Mouse (Mus musculus) midbrain, postnatal 0 days (tissue): ENCODE results near the gene Atxn7. TPM values are rescaled to one million over a fixed set of nuclear protein-coding genes. Genes with fewer than 3 reads are reported as not detected.

ENCODE experiments used
- ATAC-seq: fragments of 200-750 bp; cut with Nextera tagmentation; 2 replicates; pipeline ENCODE4 v1.8.0; 2017; ENCODE audit warnings: moderate number of reproducible peaks, mild to moderate bottlenecking, moderate TSS enrichment, moderate library complexity; ENCODE audit not compliant: low FRiP score
- DNase-seq: peaks from one replicate; pipeline ENCODE4 v3.0.0-alpha.2; 2015; ENCODE audit warnings: low spot score
- H3K27ac ChIP-seq: fragments of 300-500 bp; sonication (generic); 2 replicates; pipeline ENCODE4 v1.5.1; 2014; ENCODE audit warnings: low read depth, mild to moderate bottlenecking, low read length, mixed read lengths
- H3K27me3 ChIP-seq: fragments of 300-500 bp; sonication (generic); 2 replicates; pipeline ENCODE4 v1.6.1; 2014; ENCODE audit warnings: low read length, control low read depth, mixed read lengths; ENCODE audit not compliant: insufficient read depth
- H3K36me3 ChIP-seq: fragments of 300-500 bp; sonication (generic); 2 replicates; pipeline ENCODE4 v1.6.1; 2014; ENCODE audit warnings: low read length, control low read depth, mixed read lengths; ENCODE audit not compliant: insufficient read depth
- H3K4me1 ChIP-seq: fragments of 300-500 bp; sonication (generic); 2 replicates; pipeline ENCODE4 v1.6.1; 2014; ENCODE audit warnings: mild to moderate bottlenecking, control low read depth, antibody characterized with exemption, low read length, mixed read lengths; ENCODE audit not compliant: insufficient read depth
- H3K4me2 ChIP-seq: fragments of 300-500 bp; sonication (generic); 2 replicates; pipeline ENCODE4 v1.6.1; 2014; ENCODE audit warnings: low read depth, mild to moderate bottlenecking, low read length, mixed read lengths; ENCODE audit not compliant: poor library complexity, severe bottlenecking
- H3K4me3 ChIP-seq: fragments of 300-500 bp; sonication (generic); 2 replicates; pipeline ENCODE4 v1.5.1; 2014; ENCODE audit warnings: low read depth, mild to moderate bottlenecking, low read length, moderate library complexity
- H3K9ac ChIP-seq: fragments of 300-500 bp; sonication (generic); replicated peaks from 2 replicates; pipeline ENCODE4 v1.6.1; 2014; ENCODE audit warnings: mild to moderate bottlenecking, low read length, moderate library complexity, mixed read lengths; ENCODE audit not compliant: poor library complexity, severe bottlenecking
- H3K9me3 ChIP-seq: fragments of 300-500 bp; sonication (generic); 2 replicates; pipeline ENCODE4 v1.6.1; 2016; ENCODE audit warnings: low read length, control low read depth
- CTCF ChIP-seq: IDR thresholded peaks from 2 replicates; pipeline ENCODE4 v1.5.1; 2016; ENCODE audit warnings: antibody characterized with exemption, mild to moderate bottlenecking
- WGBS: fragments of 180-500 bp; shearing (Covaris S2); extraction: QIAGEN DNeasy Blood & Tissue Kit; methylation state at CpG from one replicate; pipeline ENCODE4 v1.1.7; 2014; 5-methylcytosine and 5-hydroxymethylcytosine counted together
- polyA plus RNA-seq: library from polyadenylated mRNA; unstranded; fragments of >200 nt; fragmentation: Nextera tagmentation; extraction: Ambion mirVana; gene quantifications from 2 replicates; pipeline ENCODE4 v1.2.1, GENCODE M21; 2015
- total RNA-seq: library from RNA; depleted of rRNA; stranded (reverse); fragments of >200 nt; gene quantifications from 2 replicates; pipeline ENCODE4 v1.2.3, GENCODE M21; 2014

Atxn7 gene
- total and polyA plus RNA-seq, 2 experiments from 2014 or later: 2.5 to 12.7 TPM

DNA sequence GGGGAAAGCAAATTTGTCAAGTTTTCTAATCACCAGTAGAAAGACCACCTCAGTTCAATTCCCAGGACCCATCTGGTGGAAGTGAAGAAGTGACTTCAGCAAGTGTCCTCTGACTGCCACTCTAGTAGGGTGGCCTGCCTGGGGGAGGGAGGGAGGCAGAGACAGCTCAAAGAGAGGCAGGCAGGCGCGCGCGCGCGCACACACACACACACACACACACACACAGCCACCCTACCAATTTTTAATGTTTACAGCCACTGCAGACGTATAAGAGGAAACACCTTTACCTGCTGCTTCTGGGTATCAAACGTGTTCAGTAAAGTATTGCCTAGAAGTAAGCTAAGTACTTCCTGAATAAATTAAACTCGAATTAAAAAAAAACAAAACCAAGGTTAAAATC is 1.2 kb upstream of the Atxn7 start:
- Histone ChIP-seq H3K9ac (peak overlapping the region; percentile 98), H3K36me3 (no peaks in the 10 kb centered on the region), H3K4me1 (0 out of 2 replicates have a peak, but pooled peaks cover 5% of the 10 kb centered on the region), H3K4me2 (peak overlapping the region; percentile 75), H3K9me3 (no peaks in the 10 kb centered on the region), H3K4me3 (peak overlapping the region; percentile 91), H3K27me3 (no peaks in the 10 kb centered on the region), H3K27ac (peak overlapping the region; percentile 85; the same call in 1 of the 2 replicates)
- ATAC-seq (peak; percentile 47; the same call in 1 of the 2 replicates), DNase-seq (peak; percentile 52)
- 0% methylated on average over 9 of the region's 9 CpGs for WGBS
- TF ChIP-seq CTCF: no peak

DNA sequence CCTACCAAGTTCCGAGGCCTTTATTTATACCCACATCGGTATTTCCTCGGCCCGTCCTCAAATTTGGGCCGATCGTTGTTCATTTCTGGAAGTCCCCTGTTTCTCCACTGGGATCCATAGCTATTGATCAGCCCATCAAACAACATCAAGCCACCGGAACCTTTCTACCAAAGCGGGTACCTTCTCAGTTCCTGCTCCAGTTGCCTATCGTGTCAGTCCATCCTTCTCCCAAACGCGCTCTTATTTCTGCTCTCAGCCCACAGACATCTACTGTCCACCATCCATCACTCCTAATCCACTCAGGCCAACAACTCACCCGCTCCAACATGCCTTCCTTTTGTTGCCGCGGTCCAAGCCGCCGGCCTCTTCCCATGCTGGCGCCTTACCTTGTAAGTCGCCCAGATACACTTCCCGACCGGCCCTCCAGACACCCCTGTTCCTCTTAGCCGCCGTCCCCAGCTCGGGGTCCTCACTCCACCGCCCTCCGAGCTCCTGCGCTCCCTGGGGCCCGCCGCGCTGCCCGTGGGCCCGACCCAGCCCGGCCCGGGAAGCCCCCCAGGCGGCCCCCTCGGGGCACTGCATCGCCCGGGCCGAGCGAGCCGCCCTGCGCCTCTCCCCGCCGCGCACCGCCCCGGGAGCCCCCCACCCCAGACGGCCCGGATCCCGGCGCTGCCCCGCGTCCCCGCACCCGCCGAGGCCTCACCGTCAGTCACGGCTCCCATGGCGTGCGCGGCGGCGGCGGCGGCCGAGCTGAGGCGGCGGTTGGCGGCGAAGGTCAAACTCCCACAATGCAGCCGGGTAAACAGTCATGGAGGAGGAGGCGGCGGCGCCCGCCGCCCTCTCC is 536 bp upstream of the Atxn7 start:
- Histone ChIP-seq H3K27ac (peak overlapping the region; percentile 85), H3K4me1 (0 out of 2 replicates have a peak, but pooled peaks cover 5% of the 10 kb centered on the region), H3K9me3 (no peaks in the 10 kb centered on the region), H3K27me3 (no peaks in the 10 kb centered on the region), H3K36me3 (no peaks in the 10 kb centered on the region), H3K4me2 (peak overlapping the region; percentile 75), H3K4me3 (peak overlapping the region; percentile 91), H3K9ac (peak overlapping the region; percentile 98)
- DNase-seq: peak; percentile 74
- TF ChIP-seq CTCF: no peak
- under 1% methylated on average over 64 of the region's 75 CpGs for WGBS
- peak; percentile 90 for ATAC-seq

DNA sequence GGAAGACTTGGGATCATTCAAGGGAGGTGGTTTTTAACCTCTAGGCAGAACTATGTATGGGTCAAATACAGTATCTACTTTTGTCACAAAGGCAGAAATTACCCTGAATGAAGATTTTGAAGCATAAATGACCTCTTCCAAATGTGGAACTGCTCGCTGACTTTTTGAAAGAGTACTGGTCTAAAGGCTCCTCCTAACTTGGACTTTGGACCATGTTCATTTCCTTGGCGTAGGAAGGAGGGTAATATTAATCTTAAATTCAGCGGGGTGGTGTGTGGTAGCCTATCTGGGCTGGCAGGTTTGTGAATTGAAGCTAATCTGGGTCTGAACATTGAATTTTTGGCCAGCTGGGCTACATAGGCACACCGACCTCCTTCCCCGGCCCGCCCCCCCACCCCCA is 1.2 kb downstream of the Atxn7 start:
- no peaks in the 10 kb centered on the region for H3K27me3 ChIP-seq
- H3K27ac ChIP-seq: no peak overlapping the region
- ATAC-seq (no peak), DNase-seq (no peak)
- H3K4me3 ChIP-seq: no peak overlapping the region
- H3K36me3 ChIP-seq: no peaks in the 10 kb centered on the region
- 93% methylated on average over 6 of the region's 6 CpGs for WGBS
- no peaks in the 10 kb centered on the region for H3K9me3 ChIP-seq
- 0 out of 2 replicates have a peak, but pooled peaks cover 5% of the 10 kb centered on the region for H3K4me1 ChIP-seq
- H3K4me2 ChIP-seq: no peak overlapping the region
- no peak for TF ChIP-seq CTCF
- no peak overlapping the region for H3K9ac ChIP-seq

- H3K4me2 ChIP-seq: no peak overlapping the region
- WGBS: 82% methylated on average over 1 of the region's 1 CpGs
- H3K9me3 ChIP-seq: no peaks in the 10 kb centered on the region
- DNase-seq: no peak
- no peak for ATAC-seq
- H3K36me3 ChIP-seq: no peaks in the 10 kb centered on the region
- H3K9ac ChIP-seq: no peak overlapping the region
- H3K27ac ChIP-seq: no peak overlapping the region
- 0 out of 2 replicates have a peak, but pooled peaks cover 5% of the 10 kb centered on the region for H3K4me1 ChIP-seq
- no peak overlapping the region for H3K4me3 ChIP-seq
- no peaks in the 10 kb centered on the region for H3K27me3 ChIP-seq
- TF ChIP-seq CTCF: no peak
Measured at GRCm38 (mm10) chr14:13963527-13963926, 2.3 kb downstream of the Atxn7 start.

- Histone ChIP-seq H3K4me1 (no peaks in the 10 kb centered on the region), H3K4me3 (no peak overlapping the region), H3K27ac (no peak overlapping the region), H3K27me3 (no peaks in the 10 kb centered on the region), H3K36me3 (no peaks in the 10 kb centered on the region), H3K9me3 (no peaks in the 10 kb centered on the region), H3K4me2 (no peak overlapping the region), H3K9ac (no peak overlapping the region)
- ATAC-seq (no peak), DNase-seq (no peak)
- WGBS: 30% methylated on average over 1 of the region's 1 CpGs
- peak; percentile 22; the same call in 1 of the 2 replicates for TF ChIP-seq CTCF
Measured at GRCm38 (mm10) chr14:13967607-13968006, 6.4 kb downstream of the Atxn7 start.

DNA sequence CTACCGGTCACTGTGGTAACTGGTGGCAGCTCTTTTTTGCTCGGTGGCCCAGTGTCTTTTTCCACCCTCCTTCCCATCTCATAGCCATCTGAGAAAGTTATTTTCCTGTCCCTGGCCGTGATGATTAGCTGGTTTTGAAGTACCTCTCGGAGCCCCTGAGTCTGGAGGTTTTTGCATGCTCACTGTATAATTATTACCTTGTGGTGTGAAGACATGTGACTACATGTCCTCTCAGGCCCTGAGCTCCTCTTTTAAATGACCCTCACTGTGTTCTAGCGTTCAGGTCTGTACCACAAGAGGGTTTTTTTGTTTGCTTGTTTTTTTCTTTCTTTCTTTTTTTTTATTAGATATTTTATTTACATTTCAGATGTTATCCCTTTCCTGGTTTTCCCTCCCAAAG is 7.2 kb downstream of the Atxn7 start:
- no peak overlapping the region for H3K4me3 ChIP-seq
- WGBS: 94% methylated on average over 5 of the region's 5 CpGs
- no peak overlapping the region for H3K9ac ChIP-seq
- no peaks in the 10 kb centered on the region for H3K36me3 ChIP-seq
- H3K4me1 ChIP-seq: no peaks in the 10 kb centered on the region
- H3K9me3 ChIP-seq: no peaks in the 10 kb centered on the region
- DNase-seq: no peak
- no peak for TF ChIP-seq CTCF
- H3K27me3 ChIP-seq: no peaks in the 10 kb centered on the region
- no peak overlapping the region for H3K27ac ChIP-seq
- ATAC-seq: no peak
- no peak overlapping the region for H3K4me2 ChIP-seq
